Mouse (Mus musculus) lung, postnatal 10 days (tissue): ENCODE data around the gene Pacsin2.
"Not testable (repeated sequence)": the region's sequence is repeated elsewhere in the genome, so short reads cannot be mapped to it uniquely, and the experiment has no call there.

ENCODE experiments used
- DNase-seq: peaks from one replicate; pipeline ENCODE4 v3.0.0; 2021

Pacsin2 gene

GRCm38 (mm10) chr15:83366933-83367552 lies 97.4 kb downstream of the Pacsin2 start:
- peak; percentile 94 for DNase-seq

- DNase-seq, result no peak
These were observed 98.7 kb downstream of the Pacsin2 start for GRCm38 (mm10) chr15:83365697-83366096.

- no peak for DNase-seq
These were observed 100.2 kb downstream of the Pacsin2 start for GRCm38 (mm10) chr15:83364194-83364593.

GRCm38 (mm10) chr15:83362813-83363212 lies 101.6 kb downstream of the Pacsin2 start:
- DNase-seq, result not testable (repeated sequence)

GRCm38 (mm10) chr15:83360899-83361298 lies 103.5 kb downstream of the Pacsin2 start:
- not testable (repeated sequence) for DNase-seq

- DNase-seq, result no peak
These were observed 104.3 kb downstream of the Pacsin2 start for GRCm38 (mm10) chr15:83360140-83360539.

- no peak for DNase-seq
These were observed 105.9 kb downstream of the Pacsin2 start for GRCm38 (mm10) chr15:83358476-83358875.

- DNase-seq, result no peak
These were observed 112.9 kb downstream of the Pacsin2 start for GRCm38 (mm10) chr15:83351546-83351945.

- DNase-seq, result no peak
These were observed 113.5 kb downstream of the Pacsin2 start for GRCm38 (mm10) chr15:83350859-83351258.

GRCm38 (mm10) chr15:83349954-83350711 lies 114.3 kb downstream of the Pacsin2 start, which contains the start of gene Arfgap3:
Gene Arfgap3, minus strand, starts transcription at chr15:83350247.
- peak; percentile 94 for DNase-seq

GRCm38 (mm10) chr15:83349225-83349953 lies 115.0 kb downstream of the Pacsin2 start:
- DNase-seq, result no peak

- DNase-seq, result no peak
These were observed 115.7 kb downstream of the Pacsin2 start for GRCm38 (mm10) chr15:83348747-83349146.

GRCm38 (mm10) chr15:83345898-83346529 lies 118.4 kb downstream of the Pacsin2 start:
- DNase-seq, result no peak

- DNase-seq, result peak; percentile 41
These were observed 119.5 kb downstream of the Pacsin2 start for GRCm38 (mm10) chr15:83344956-83345355.

GRCm38 (mm10) chr15:83344157-83344556 lies 120.2 kb downstream of the Pacsin2 start:
- DNase-seq, result no peak

GRCm38 (mm10) chr15:83338908-83339307 lies 125.5 kb downstream of the Pacsin2 start:
- no peak for DNase-seq

- DNase-seq, result peak; percentile 61
These were observed 126.2 kb downstream of the Pacsin2 start for GRCm38 (mm10) chr15:83337903-83338870.

GRCm38 (mm10) chr15:83332373-83332772 lies 132.0 kb downstream of the Pacsin2 start:
- peak; percentile 31 for DNase-seq

- no peak for DNase-seq
These were observed 135.5 kb downstream of the Pacsin2 start for GRCm38 (mm10) chr15:83328952-83329351.
